Mouse (Mus musculus) small intestine, adult 2 months (tissue): ENCODE results near the gene Rfx5. TPM values are rescaled to one million over a fixed set of nuclear protein-coding genes. Genes with fewer than 3 reads are reported as not detected.
A peak's percentile ranks its signal among the peaks of the same experiment; 100 is the strongest.
"Not testable (repeated sequence)": the region's sequence is repeated elsewhere in the genome, so short reads cannot be mapped to it uniquely, and the experiment has no call there.

ENCODE experiments used
- H3K27ac ChIP-seq: fragments of 200-500 bp; 2 replicates; pipeline ENCODE4 v1.5.1; 2012; ENCODE audit warnings: low read depth, low read length, control low read depth, inconsistent platforms; ENCODE audit not compliant: insufficient read depth
- H3K27me3 ChIP-seq: fragments of 200-500 bp; 2 replicates; pipeline ENCODE4 v1.6.1; 2012; ENCODE audit warnings: mild to moderate bottlenecking, moderate library complexity, low read length, inconsistent platforms; ENCODE audit not compliant: control insufficient read depth, insufficient read depth
- H3K36me3 ChIP-seq: fragments of 200-500 bp; 2 replicates; pipeline ENCODE4 v1.6.1; 2012; ENCODE audit warnings: mild to moderate bottlenecking, low read length, control low read depth, inconsistent platforms; ENCODE audit not compliant: control insufficient read depth, insufficient read depth
- H3K4me1 ChIP-seq: fragments of 200-500 bp; 2 replicates; pipeline ENCODE4 v1.6.1; 2012; ENCODE audit warnings: low read length, inconsistent platforms, mixed read lengths; ENCODE audit not compliant: control insufficient read depth, insufficient read depth, insufficient read length
- H3K4me3 ChIP-seq: fragments of 200-500 bp; 2 replicates; pipeline ENCODE4 v1.5.1; 2012; ENCODE audit warnings: low read depth, mild to moderate bottlenecking, control low read depth, inconsistent platforms, low read length, moderate library complexity
- CTCF ChIP-seq: fragments of 200-500 bp; IDR thresholded peaks from 2 replicates; pipeline ENCODE4 v1.5.1; 2012; ENCODE audit warnings: low read depth, mild to moderate bottlenecking, control low read depth, inconsistent platforms, low read length, moderate library complexity, mixed read lengths; ENCODE audit not compliant: insufficient replicate concordance, insufficient read length; ENCODE audit errors: extremely low read depth
- POLR2A ChIP-seq: fragments of 200-500 bp; IDR thresholded peaks from 2 replicates; pipeline ENCODE4 v1.6.1; 2012; ENCODE audit warnings: low read depth, mild to moderate bottlenecking, control low read depth, inconsistent platforms, low read length, moderate library complexity
- WGBS: fragments of 180-500 bp; shearing (Covaris S2); methylation state at CpG from one replicate; pipeline ENCODE4 v1.1.7; 2018; 5-methylcytosine and 5-hydroxymethylcytosine counted together
- polyA plus RNA-seq: library from polyadenylated mRNA; depleted of rRNA; stranded (reverse); fragments of >200 nt; gene quantifications from 2 replicates; pipeline ENCODE4 v1.2.3, GENCODE M21; 2012; rRNA removed

Rfx5 gene
- 5.5 and 5.7 TPM in 2 replicates for polyA plus RNA-seq

- H3K4me1 ChIP-seq, result peaks cover 5% of the 10 kb centered on the region; the same call in 1 of the 2 replicates
- H3K36me3 ChIP-seq, result peaks cover 29% of the 10 kb centered on the region
- TF ChIP-seq CTCF, result no peak
- no peak; the same call in 1 of the 2 replicates for TF ChIP-seq POLR2A
- H3K4me3 ChIP-seq, result peak within 1 kb of the TSS; percentile 79
- H3K27ac ChIP-seq, result peak within 1 kb of the TSS; percentile 84
- under 1% methylated on average over 50 of the region's 50 CpGs for WGBS
- no peaks in the 10 kb centered on the region for H3K27me3 ChIP-seq
These were observed at the start of gene Rfx5 for GRCm38 (mm10) chr3:94953764-94954616. Gene Rfx5, plus strand, starts transcription at chr3:94954075.

- not testable (repeated sequence) for H3K27ac ChIP-seq, H3K4me1 ChIP-seq, H3K36me3 ChIP-seq, H3K4me3 ChIP-seq, H3K27me3 ChIP-seq
- 63% methylated on average over 3 of the region's 3 CpGs for WGBS
These were observed 49.1 kb upstream of the Rfx5 start for GRCm38 (mm10) chr3:94904759-94905158.

GRCm38 (mm10) chr3:94906482-94906881, 47.4 kb upstream of the Rfx5 start:
- Histone ChIP-seq H3K4me1 (no peaks in the 10 kb centered on the region), H3K27ac (no peak overlapping the region), H3K36me3 (no peaks in the 10 kb centered on the region), H3K27me3 (no peaks in the 10 kb centered on the region), H3K4me3 (no peak overlapping the region)
- TF ChIP-seq CTCF (no peak), POLR2A (no peak)
- 43% methylated on average over 1 of the region's 1 CpGs for WGBS

GRCm38 (mm10) chr3:94911050-94911693, 42.7 kb upstream of the Rfx5 start:
- Histone ChIP-seq H3K36me3 (no peaks in the 10 kb centered on the region), H3K27ac (no peak overlapping the region), H3K4me3 (no peak overlapping the region), H3K4me1 (peaks cover 4% of the 10 kb centered on the region; the same call in 1 of the 2 replicates), H3K27me3 (no peaks in the 10 kb centered on the region)
- TF ChIP-seq POLR2A (no peak), CTCF (no peak)
- WGBS, result 64% methylated on average over 2 of the region's 2 CpGs

GRCm38 (mm10) chr3:94913801-94914200, 40.1 kb upstream of the Rfx5 start:
- H3K27me3 ChIP-seq, result no peaks in the 10 kb centered on the region
- H3K27ac ChIP-seq, result peak overlapping the region; percentile 46
- no peak for TF ChIP-seq POLR2A
- no peak for TF ChIP-seq CTCF
- no peaks in the 10 kb centered on the region for H3K36me3 ChIP-seq
- no peak overlapping the region for H3K4me3 ChIP-seq
- WGBS, result 21% methylated on average over 5 of the region's 5 CpGs
- peaks cover 7% of the 10 kb centered on the region; the same call in 1 of the 2 replicates for H3K4me1 ChIP-seq

DNA sequence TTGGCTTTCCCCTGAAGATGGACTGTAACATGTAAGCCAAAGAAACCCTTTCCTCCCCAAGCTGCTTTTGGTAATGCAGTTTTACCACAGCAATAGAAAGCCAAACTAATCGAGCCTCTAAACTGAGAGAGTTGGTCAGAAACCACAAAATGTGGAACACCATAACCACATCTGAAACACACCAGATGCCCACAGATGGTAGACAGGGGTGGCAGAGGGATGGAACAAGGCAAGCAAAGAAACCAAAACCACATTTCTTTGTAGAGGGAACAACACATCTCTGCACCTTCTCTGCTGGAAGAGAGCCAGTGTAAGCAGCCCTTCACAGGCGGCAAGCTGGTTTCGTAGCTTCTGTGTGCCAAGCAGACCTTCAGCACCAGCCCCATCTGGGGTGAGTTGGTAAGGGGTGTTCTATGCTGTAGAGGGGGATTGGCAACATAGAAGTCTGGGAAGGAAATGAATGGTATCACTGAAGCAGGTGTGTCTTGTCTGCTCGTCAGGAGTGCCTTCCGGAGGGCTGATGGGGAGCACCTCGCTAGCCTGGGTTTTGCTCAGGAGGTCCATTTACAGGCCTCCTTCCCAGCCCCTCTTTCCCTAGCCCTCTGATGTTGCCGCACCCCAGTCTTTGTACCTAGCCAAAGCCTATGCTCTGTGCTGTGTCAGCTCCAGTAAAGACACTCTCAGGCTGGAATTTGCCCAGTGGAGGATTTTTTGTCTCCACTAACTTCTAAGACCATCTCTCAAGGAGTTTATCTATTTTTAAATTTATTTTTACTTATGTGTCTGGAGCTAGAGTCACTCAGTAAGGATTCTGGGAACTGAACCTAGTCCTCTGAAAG, 37.8 kb upstream of the Rfx5 start:
- H3K4me1 ChIP-seq, result peaks cover 9% of the 10 kb centered on the region; the same call in 1 of the 2 replicates
- H3K27ac ChIP-seq, result no peak overlapping the region
- H3K27me3 ChIP-seq, result no peaks in the 10 kb centered on the region
- no peak for TF ChIP-seq CTCF
- no peak for TF ChIP-seq POLR2A
- no peaks in the 10 kb centered on the region for H3K36me3 ChIP-seq
- 57% methylated on average over 7 of the region's 7 CpGs for WGBS
- H3K4me3 ChIP-seq, result no peak overlapping the region
